Mouse (Mus musculus) kidney, embryonic 14.5 days (tissue): Measurements from ENCODE around the gene Magee1. TPM values are rescaled to one million over a fixed set of nuclear protein-coding genes. Genes with fewer than 3 reads are reported as not detected.
"Not testable (repeated sequence)": the region's sequence is repeated elsewhere in the genome, so short reads cannot be mapped to it uniquely, and the experiment has no call there.

Experiments
- ATAC-seq: fragments of 200-750 bp; cut with Nextera tagmentation; 2 replicates; pipeline ENCODE4 v1.8.0; 2017; ENCODE audit warnings: moderate number of reproducible peaks, mild to moderate bottlenecking, moderate TSS enrichment, moderate library complexity; ENCODE audit not compliant: low FRiP score, low TSS enrichment
- H3K27ac ChIP-seq: fragments of 300-500 bp; sonication (generic); 2 replicates; pipeline ENCODE4 v1.5.1; 2014; ENCODE audit warnings: low read depth, mild to moderate bottlenecking, low read length, moderate library complexity, mixed read lengths
- H3K27me3 ChIP-seq: fragments of 300-500 bp; sonication (generic); 2 replicates; pipeline ENCODE4 v1.6.1; 2014; ENCODE audit warnings: mild to moderate bottlenecking, low read length; ENCODE audit not compliant: control insufficient read depth, insufficient read depth
- H3K36me3 ChIP-seq: fragments of 300-500 bp; sonication (generic); 2 replicates; pipeline ENCODE4 v1.6.1; 2014; ENCODE audit warnings: low read length, mixed read lengths; ENCODE audit not compliant: control insufficient read depth, insufficient read depth
- H3K4me1 ChIP-seq: fragments of 300-500 bp; sonication (generic); 2 replicates; pipeline ENCODE4 v1.6.1; 2014; ENCODE audit warnings: low read length, mixed read lengths; ENCODE audit not compliant: control insufficient read depth, insufficient read depth
- H3K4me2 ChIP-seq: fragments of 300-500 bp; sonication (generic); replicated peaks from 2 replicates; pipeline ENCODE4 v1.6.1; 2014; ENCODE audit warnings: low read depth, mild to moderate bottlenecking, low read length
- H3K4me3 ChIP-seq: fragments of 300-500 bp; sonication (generic); 2 replicates; pipeline ENCODE4 v1.5.1; 2014; ENCODE audit warnings: mild to moderate bottlenecking, low read length
- H3K9ac ChIP-seq: fragments of 300-500 bp; sonication (generic); 2 replicates; pipeline ENCODE4 v1.6.1; 2014; ENCODE audit warnings: low read depth, mild to moderate bottlenecking, low read length, moderate library complexity
- H3K9me3 ChIP-seq: fragments of 300-500 bp; sonication (generic); 2 replicates; pipeline ENCODE4 v1.6.1; 2016; ENCODE audit warnings: low read length; ENCODE audit not compliant: control insufficient read depth
- WGBS: fragments of 180-500 bp; shearing (Covaris S2); extraction: QIAGEN DNeasy Blood & Tissue Kit; methylation state at CpG from one replicate; pipeline ENCODE4 v1.1.7; 2014; 5-methylcytosine and 5-hydroxymethylcytosine counted together
- polyA plus RNA-seq: library from polyadenylated mRNA; unstranded; fragments of >200 nt; fragmentation: Nextera tagmentation; extraction: Ambion mirVana; gene quantifications from 2 replicates; pipeline ENCODE4 v1.2.1, GENCODE M21; 2014

Gene Magee1
- polyA plus RNA-seq: 6.1 and 8.5 TPM in 2 replicates

- WGBS: 14% methylated on average over 63 of the region's 65 CpGs
- Histone ChIP-seq H3K27ac (no peak within 1 kb of the TSS), H3K4me2 (peak within 1 kb of the TSS; percentile 73), H3K9ac (peak within 1 kb of the TSS; percentile 48), H3K9me3 (no peaks in the 10 kb centered on the region), H3K4me3 (peak within 1 kb of the TSS; percentile 57), H3K4me1 (no peaks in the 10 kb centered on the region), H3K36me3 (no peaks in the 10 kb centered on the region), H3K27me3 (peaks cover 3% of the 10 kb centered on the region; the same call in 1 of the 2 replicates)
- ATAC-seq: peak; percentile 64
Measured at GRCm38 (mm10) chrX:105120275-105121226, at the start of gene Magee1. Gene Magee1, plus strand, starts transcription at chrX:105120378.

GRCm38 (mm10) chrX:105079151-105079550 is 41.0 kb upstream of the Magee1 start:
- H3K27ac ChIP-seq: no peak overlapping the region
- peak overlapping the region; percentile 55 for H3K4me3 ChIP-seq
- H3K9me3 ChIP-seq: no peaks in the 10 kb centered on the region
- H3K9ac ChIP-seq: peak overlapping the region; percentile 59
- ATAC-seq: peak; percentile 62; the same call in 1 of the 2 replicates
- H3K4me1 ChIP-seq: 0 out of 2 replicates have a peak, but pooled peaks cover 2% of the 10 kb centered on the region
- 5% methylated on average over 12 of the region's 12 CpGs for WGBS
- H3K36me3 ChIP-seq: peaks cover 5% of the 10 kb centered on the region; the same call in 1 of the 2 replicates
- no peaks in the 10 kb centered on the region for H3K27me3 ChIP-seq
- H3K4me2 ChIP-seq: peak overlapping the region; percentile 53

- peak; percentile 99 for ATAC-seq
- no peak within 1 kb of the TSS for H3K27ac ChIP-seq
- H3K9me3 ChIP-seq: no peaks in the 10 kb centered on the region
- peak within 1 kb of the TSS; percentile 62 for H3K4me2 ChIP-seq
- 2% methylated on average over 35 of the region's 35 CpGs for WGBS
- peak within 1 kb of the TSS; percentile 65 for H3K9ac ChIP-seq
- H3K36me3 ChIP-seq: peaks cover 6% of the 10 kb centered on the region; the same call in 1 of the 2 replicates
- 0 out of 2 replicates have a peak, but pooled peaks cover 2% of the 10 kb centered on the region for H3K4me1 ChIP-seq
- H3K4me3 ChIP-seq: peak within 1 kb of the TSS; percentile 55
- H3K27me3 ChIP-seq: no peaks in the 10 kb centered on the region
Measured at GRCm38 (mm10) chrX:105079615-105080092, 40.5 kb upstream of the Magee1 start, which contains the start of gene Pbdc1. Gene Pbdc1, plus strand, starts transcription at chrX:105079756.

- 0 out of 2 replicates have a peak, but pooled peaks cover 2% of the 10 kb centered on the region for H3K4me1 ChIP-seq
- H3K9ac ChIP-seq: peak overlapping the region; percentile 65
- H3K36me3 ChIP-seq: peaks cover 6% of the 10 kb centered on the region; the same call in 1 of the 2 replicates
- peak overlapping the region; percentile 62 for H3K4me2 ChIP-seq
- H3K4me3 ChIP-seq: peak overlapping the region; percentile 55
- 14% methylated on average over 8 of the region's 8 CpGs for WGBS
- no peak overlapping the region for H3K27ac ChIP-seq
- H3K9me3 ChIP-seq: no peaks in the 10 kb centered on the region
- H3K27me3 ChIP-seq: no peaks in the 10 kb centered on the region
- peak; percentile 8; the same call in 1 of the 2 replicates for ATAC-seq
Measured at GRCm38 (mm10) chrX:105080096-105080495, 40.1 kb upstream of the Magee1 start.

- H3K27me3 ChIP-seq, H3K4me1 ChIP-seq, H3K9ac ChIP-seq, H3K4me2 ChIP-seq, H3K9me3 ChIP-seq, H3K36me3 ChIP-seq, ATAC-seq, H3K4me3 ChIP-seq, H3K27ac ChIP-seq: not testable (repeated sequence)
- 92% methylated on average over 7 of the region's 7 CpGs for WGBS
Measured at GRCm38 (mm10) chrX:105083013-105083412, 37.2 kb upstream of the Magee1 start.

- 41% methylated on average over 5 of the region's 5 CpGs for WGBS
- no peak for ATAC-seq
- no peak overlapping the region for H3K4me2 ChIP-seq
Measured at GRCm38 (mm10) chrX:105104175-105104574, 16.0 kb upstream of the Magee1 start.

GRCm38 (mm10) chrX:105114994-105115393 is 5.2 kb upstream of the Magee1 start:
- no peak for ATAC-seq
- H3K36me3 ChIP-seq: no peaks in the 10 kb centered on the region
- H3K4me1 ChIP-seq: no peaks in the 10 kb centered on the region
- no peak overlapping the region for H3K4me3 ChIP-seq
- WGBS: 84% methylated on average over 2 of the region's 2 CpGs
- no peak overlapping the region for H3K9ac ChIP-seq
- no peak overlapping the region for H3K4me2 ChIP-seq
- H3K9me3 ChIP-seq: no peaks in the 10 kb centered on the region
- H3K27ac ChIP-seq: no peak overlapping the region
- no peaks in the 10 kb centered on the region for H3K27me3 ChIP-seq

More at GRCm38 (mm10) chrX:105104175-105104574, 16.0 kb upstream of the Magee1 start:
- Histone ChIP-seq H3K9ac (no peak overlapping the region), H3K9me3 (no peaks in the 10 kb centered on the region), H3K27ac (no peak overlapping the region), H3K4me1 (no peaks in the 10 kb centered on the region), H3K27me3 (no peaks in the 10 kb centered on the region), H3K36me3 (no peaks in the 10 kb centered on the region), H3K4me3 (no peak overlapping the region)

GRCm38 (mm10) chrX:105121227-105121865 is 1.2 kb downstream of the Magee1 start:
- Histone ChIP-seq H3K4me1 (no peaks in the 10 kb centered on the region), H3K4me2 (peak overlapping the region; percentile 73), H3K36me3 (no peaks in the 10 kb centered on the region), H3K27me3 (peaks cover 3% of the 10 kb centered on the region; the same call in 1 of the 2 replicates), H3K9ac (peak overlapping the region; percentile 48; the same call in 1 of the 2 replicates), H3K9me3 (no peaks in the 10 kb centered on the region), H3K4me3 (peak overlapping the region; percentile 57), H3K27ac (no peak overlapping the region)
- ATAC-seq: peak; percentile 90
- 28% methylated on average over 38 of the region's 38 CpGs for WGBS
